Mouse (Mus musculus): ENCODE results near the gene Parva. TPM values are rescaled to one million over a fixed set of nuclear protein-coding genes. Genes with fewer than 3 reads are reported as not detected.

Gene Parva
- total RNA-seq (2023): under 1 TPM; 0.12 to 0.73 TPM

DNA sequence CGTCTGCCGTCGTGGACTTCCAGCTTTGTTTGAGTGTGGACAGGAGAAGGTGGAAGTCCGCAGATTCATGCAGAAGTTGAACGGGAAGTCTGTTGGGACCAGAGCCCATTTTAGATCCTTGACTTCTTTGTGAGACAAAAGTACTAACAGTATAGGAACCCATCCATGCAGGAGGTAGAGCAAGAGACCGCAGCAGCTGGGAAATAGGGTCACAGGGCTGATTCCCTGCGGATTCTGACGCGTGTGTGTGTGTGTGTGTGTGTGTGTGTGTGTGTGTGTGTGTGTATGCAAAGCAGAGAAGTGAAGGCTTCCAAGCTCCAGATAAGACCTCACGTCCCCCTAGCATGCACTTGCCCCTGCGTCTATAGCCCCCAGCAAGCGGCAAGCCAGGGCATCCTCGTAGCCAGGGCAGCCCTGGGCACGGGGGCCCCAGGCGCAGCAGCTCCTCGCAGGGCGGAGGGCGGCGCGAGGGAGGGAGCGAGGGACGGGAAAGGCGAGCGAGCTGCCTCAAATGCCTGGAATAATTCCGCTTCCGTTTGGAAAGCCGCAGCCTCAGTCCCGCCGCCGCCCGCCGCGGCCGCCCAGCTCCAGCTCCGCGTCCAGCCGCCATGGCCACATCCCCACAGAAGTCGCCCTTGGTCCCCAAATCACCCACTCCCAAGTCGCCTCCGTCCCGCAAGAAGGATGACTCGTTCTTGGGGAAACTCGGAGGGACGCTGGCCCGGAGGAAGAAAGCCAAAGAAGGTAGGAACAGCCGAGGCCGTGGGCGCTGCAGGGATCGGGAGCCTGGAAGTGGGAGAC is at the start of gene Parva:
Gene Parva, plus strand, starts transcription at position 149 of the 801 bp plus-strand sequence.

Other genes starting within 250 kb of the Parva start
- 1 to 10 TPM; 7.6 to 7.7 TPM for gene Mical2, start 201.6 kb upstream of the Parva start, total RNA-seq (2023)

Data from T-cell, adult 66 days (primary cell).